Mouse (Mus musculus) brain, embryonic 14.5 days (tissue): ENCODE results near the gene Aldh3b2.

Experiments
- CTCF ChIP-seq: fragments of 200-500 bp; IDR thresholded peaks from 2 replicates; pipeline ENCODE4 v1.5.1; 2012; ENCODE audit warnings: inconsistent platforms, mild to moderate bottlenecking, moderate library complexity, borderline replicate concordance; ENCODE audit not compliant: insufficient read depth, insufficient read length; ENCODE audit errors: extremely low read depth
- POLR2A ChIP-seq: fragments of 200-500 bp; IDR thresholded peaks from 2 replicates; pipeline ENCODE4 v1.6.1; 2012; ENCODE audit warnings: mild to moderate bottlenecking, inconsistent platforms, borderline replicate concordance; ENCODE audit not compliant: poor library complexity, insufficient read depth, insufficient read length, severe bottlenecking; ENCODE audit errors: extremely low read depth

- no peak for TF ChIP-seq CTCF
- TF ChIP-seq POLR2A, result no peak
Observed at GRCm38 (mm10) chr19:3931716-3932115, 40.4 kb upstream of the Aldh3b2 start.
